In the genomic region with DNA sequence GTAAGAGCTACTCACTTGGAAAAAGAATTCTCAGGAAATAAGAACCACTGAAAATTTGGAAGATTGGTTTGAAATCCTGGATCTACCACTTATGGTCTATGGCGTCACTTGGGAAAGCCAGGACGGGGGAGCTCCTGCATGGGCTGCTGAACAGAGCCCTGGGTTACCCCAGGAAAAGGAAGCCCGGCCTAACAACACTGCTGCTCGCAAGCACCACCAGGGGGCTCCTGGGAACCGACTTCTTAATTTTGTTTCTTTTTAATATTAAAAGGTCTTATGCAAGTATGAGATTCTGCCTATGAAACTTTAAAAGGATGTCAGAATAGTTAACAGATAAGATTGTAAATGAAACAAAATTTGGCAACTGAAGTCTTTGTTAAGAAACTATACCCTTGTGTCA, we compare ENCODE assay signal across 13 mouse cellular contexts. TPM values are rescaled to one million over a fixed set of nuclear protein-coding genes. Genes with fewer than 3 reads are reported as not detected.
DNase-seq lines count a peak whose midpoint lies in the region; ATAC-seq and TF ChIP-seq lines count a peak whose summit lies in the region.
"Had no signal": no experiment of that assay in that cellular context is flagged by ENCODE, and none has a peak within 500 bp of the region (broad histone marks: within the 10 kb centered on the region; RNA-seq: fewer than 3 reads in every experiment).

No protein-coding gene starts in this region.

- WGBS in intestine, postnatal 0 days, result 75% methylated on average over 5 of the region's 5 CpGs
- 76% methylated on average over 5 of the region's 5 CpGs for WGBS in intestine, embryonic 15.5 days
- WGBS in midbrain, postnatal 0 days, result 62% methylated on average over 5 of the region's 5 CpGs
- WGBS in midbrain, embryonic 16.5 days, result 71% methylated on average over 5 of the region's 5 CpGs
- 79% methylated on average over 5 of the region's 5 CpGs for WGBS in kidney, embryonic 15.5 days

- H3K4me3 ChIP-seq in intestine, postnatal 0 days (ENCODE audit: low read depth, low read length), result no peak overlapping the region
- H3K4me3 ChIP-seq in intestine, embryonic 15.5 days (replicated peaks), result no peak overlapping the region
- H3K4me3 ChIP-seq in midbrain, postnatal 0 days (ENCODE audit: low read depth, low read length), result no peak overlapping the region
- no peak overlapping the region for H3K4me3 ChIP-seq in midbrain, embryonic 16.5 days (ENCODE audit: low read depth, low read length)
- H3K4me3 ChIP-seq in kidney, embryonic 15.5 days (replicated peaks), result no peak overlapping the region
- H3K4me3 ChIP-seq: forebrain, embryonic 12.5 days; limb, embryonic 12.5 days; megakaryocyte, embryonic 14.5 days; neural tube, embryonic 13.5 days had no signal

- H3K9ac ChIP-seq in intestine, postnatal 0 days (ENCODE audit: low read depth, low read length), result no peak overlapping the region
- no peak overlapping the region for H3K9ac ChIP-seq in intestine, embryonic 15.5 days
- no peak overlapping the region for H3K9ac ChIP-seq in midbrain, postnatal 0 days (replicated peaks; ENCODE audit: low read length, poor library complexity, severe bottlenecking)
- no peak overlapping the region for H3K9ac ChIP-seq in midbrain, embryonic 16.5 days (ENCODE audit: low read depth, low read length)
- H3K9ac ChIP-seq in kidney, embryonic 15.5 days, result no peak overlapping the region
- H3K9ac ChIP-seq: forebrain, embryonic 12.5 days; limb, embryonic 12.5 days; neural tube, embryonic 13.5 days had no signal

- ATAC-seq in intestine, postnatal 0 days, result no peak
- no peak for ATAC-seq in intestine, embryonic 15.5 days
- ATAC-seq in midbrain, postnatal 0 days (ENCODE audit: low FRiP score), result no peak
- no peak for ATAC-seq in midbrain, embryonic 16.5 days
- ATAC-seq in kidney, embryonic 15.5 days (replicated peaks; ENCODE audit: low FRiP score), result no peak

- H3K9me3 ChIP-seq in intestine, postnatal 0 days (ENCODE audit: control insufficient read depth), result no peaks in the 10 kb centered on the region
- H3K9me3 ChIP-seq in intestine, embryonic 15.5 days, result no peaks in the 10 kb centered on the region
- H3K9me3 ChIP-seq in midbrain, postnatal 0 days (ENCODE audit: low read length), result no peaks in the 10 kb centered on the region
- no peaks in the 10 kb centered on the region for H3K9me3 ChIP-seq in midbrain, embryonic 16.5 days (replicated peaks; ENCODE audit: control insufficient read depth, low read length, poor library complexity, severe bottlenecking)
- H3K9me3 ChIP-seq in kidney, embryonic 15.5 days (replicated peaks), result no peaks in the 10 kb centered on the region
- H3K9me3 ChIP-seq: forebrain, embryonic 12.5 days; limb, embryonic 12.5 days; megakaryocyte, embryonic 14.5 days; neural tube, embryonic 13.5 days had no signal

- H3K4me1 ChIP-seq in intestine, postnatal 0 days (replicated peaks; ENCODE audit: control insufficient read depth, insufficient read depth, low read length), result no peaks in the 10 kb centered on the region
- H3K4me1 ChIP-seq in intestine, embryonic 15.5 days (replicated peaks), result no peaks in the 10 kb centered on the region
- H3K4me1 ChIP-seq in midbrain, postnatal 0 days (ENCODE audit: insufficient read depth, low read length), result no peaks in the 10 kb centered on the region
- no peaks in the 10 kb centered on the region for H3K4me1 ChIP-seq in midbrain, embryonic 16.5 days (ENCODE audit: control insufficient read depth, insufficient read depth, low read length)
- H3K4me1 ChIP-seq in kidney, embryonic 15.5 days, result peaks cover 17% of the 10 kb centered on the region
- H3K4me1 ChIP-seq: forebrain, embryonic 12.5 days; neural tube, embryonic 13.5 days had no signal

- no peaks in the 10 kb centered on the region for H3K27me3 ChIP-seq in intestine, postnatal 0 days (replicated peaks; ENCODE audit: control insufficient read depth, insufficient read depth, low read length)
- H3K27me3 ChIP-seq in intestine, embryonic 15.5 days (replicated peaks), result no peaks in the 10 kb centered on the region
- no peaks in the 10 kb centered on the region for H3K27me3 ChIP-seq in midbrain, postnatal 0 days (ENCODE audit: insufficient read depth, low read length)
- H3K27me3 ChIP-seq in midbrain, embryonic 16.5 days (ENCODE audit: control insufficient read depth, insufficient read depth, low read depth, low read length), result no peaks in the 10 kb centered on the region
- H3K27me3 ChIP-seq in kidney, embryonic 15.5 days, result no peaks in the 10 kb centered on the region
- H3K27me3 ChIP-seq: forebrain, embryonic 12.5 days; limb, embryonic 12.5 days; megakaryocyte, embryonic 14.5 days; neural tube, embryonic 13.5 days had no signal

- peak; percentile 3 for DNase-seq in midbrain, postnatal 0 days (ENCODE audit: low spot score)
- DNase-seq in NIH3T3 (ENCODE audit: low read depth), result peak; percentile 62
- DNase-seq in induced T-regulatory cell, adult 2 months (ENCODE audit: low read depth), result peak; percentile 42
- no peak for DNase-seq in gastrocnemius, adult 8-10 months (ENCODE audit: low spot score in 2 of 2)

- peaks cover 69% of the 10 kb centered on the region for H3K36me3 ChIP-seq in intestine, postnatal 0 days (ENCODE audit: control insufficient read depth, insufficient read depth)
- peaks cover 9% of the 10 kb centered on the region; the same call in 1 of the 2 replicates for H3K36me3 ChIP-seq in intestine, embryonic 15.5 days
- H3K36me3 ChIP-seq in midbrain, postnatal 0 days (ENCODE audit: insufficient read depth, low read length), result peaks cover 61% of the 10 kb centered on the region
- H3K36me3 ChIP-seq in midbrain, embryonic 16.5 days (ENCODE audit: control insufficient read depth, insufficient read depth, low read length), result peaks cover 30% of the 10 kb centered on the region
- peaks cover 62% of the 10 kb centered on the region for H3K36me3 ChIP-seq in kidney, embryonic 15.5 days

- H3K4me2 ChIP-seq in intestine, postnatal 0 days (replicated peaks; ENCODE audit: low read depth), result no peak overlapping the region
- H3K4me2 ChIP-seq in intestine, embryonic 15.5 days (replicated peaks), result no peak overlapping the region
- H3K4me2 ChIP-seq in midbrain, postnatal 0 days (ENCODE audit: low read depth, low read length, poor library complexity, severe bottlenecking), result no peak overlapping the region
- no peak overlapping the region for H3K4me2 ChIP-seq in midbrain, embryonic 16.5 days (ENCODE audit: low read length)
- H3K4me2 ChIP-seq in kidney, embryonic 15.5 days, result no peak overlapping the region
- H3K4me2 ChIP-seq: forebrain, embryonic 12.5 days; limb, embryonic 12.5 days; neural tube, embryonic 13.5 days had no signal

- H3K27ac ChIP-seq in intestine, postnatal 0 days (ENCODE audit: low read depth, low read length), result no peak overlapping the region
- no peak overlapping the region for H3K27ac ChIP-seq in intestine, embryonic 15.5 days
- H3K27ac ChIP-seq in midbrain, postnatal 0 days (ENCODE audit: low read depth, low read length), result no peak overlapping the region
- H3K27ac ChIP-seq in midbrain, embryonic 16.5 days (ENCODE audit: low read length), result no peak overlapping the region
- H3K27ac ChIP-seq in kidney, embryonic 15.5 days, result no peak overlapping the region
- H3K27ac ChIP-seq: forebrain, embryonic 12.5 days; limb, embryonic 12.5 days; neural tube, embryonic 13.5 days had no signal

- TF ChIP-seq CTCF in intestine, postnatal 0 days (IDR thresholded peaks at IDR 0.05; ENCODE audit: low read depth), result peak; percentile 41
- TF ChIP-seq CTCF in midbrain, postnatal 0 days (IDR thresholded peaks at IDR 0.05), result peak; percentile 65

RNA-seq across cellular contexts. Expression of gene Cog6, which starts 22.4 kb away (rescaled TPM):
- polyA plus RNA-seq in intestine, postnatal 0 days (2015; fragmentation: Nextera tagmentation; extraction: Ambion mirVana), result 21.9 and 23.6 TPM in 2 replicates
- 35.7 and 38.6 TPM in 2 replicates for polyA plus RNA-seq in intestine, embryonic 15.5 days (2015; fragmentation: Nextera tagmentation; extraction: Ambion mirVana)
- 37.2 and 37.5 TPM in 2 replicates for total RNA-seq in midbrain, postnatal 0 days (2014; rRNA removed)
- polyA plus RNA-seq in midbrain, postnatal 0 days (2015; fragmentation: Nextera tagmentation; extraction: Ambion mirVana), result 28.0 and 30.9 TPM in 2 replicates
- polyA plus RNA-seq in midbrain, embryonic 16.5 days (2015; fragmentation: Nextera tagmentation; extraction: Ambion mirVana), result 60.0 and 66.4 TPM in 2 replicates
- 47.0 and 48.3 TPM in 2 replicates for polyA plus RNA-seq in kidney, embryonic 15.5 days (2015; fragmentation: Nextera tagmentation; extraction: Ambion mirVana)
- total RNA-seq in gastrocnemius, adult 8-10 months (2022), result 10 to 100 TPM; 37.9 to 50.6 (median 45.6) TPM

RNA-seq across cellular contexts. Expression of gene Lhfp, which starts 46.7 kb away (rescaled TPM):
- polyA plus RNA-seq in intestine, postnatal 0 days (2015; fragmentation: Nextera tagmentation; extraction: Ambion mirVana), result 30.2 and 31.3 TPM in 2 replicates
- polyA plus RNA-seq in intestine, embryonic 15.5 days (2015; fragmentation: Nextera tagmentation; extraction: Ambion mirVana), result 41.0 and 42.8 TPM in 2 replicates
- total RNA-seq in midbrain, postnatal 0 days (2014; rRNA removed), result 49.3 and 50.3 TPM in 2 replicates
- polyA plus RNA-seq in midbrain, postnatal 0 days (2015; fragmentation: Nextera tagmentation; extraction: Ambion mirVana), result 59.7 and 62.9 TPM in 2 replicates
- 58.5 and 64.1 TPM in 2 replicates for polyA plus RNA-seq in midbrain, embryonic 16.5 days (2015; fragmentation: Nextera tagmentation; extraction: Ambion mirVana)
- 108 and 113 TPM in 2 replicates for polyA plus RNA-seq in kidney, embryonic 15.5 days (2015; fragmentation: Nextera tagmentation; extraction: Ambion mirVana)
- 10 to 100 TPM in 1 of 4 experiments, 1 to 10 TPM in 3; 5.4 to 10.3 (median 7.5) TPM for total RNA-seq in gastrocnemius, adult 8-10 months (2022)
- total RNA-seq: hematopoietic stem cell, adult 5-6 weeks had no signal

Comparison
In these comparisons a context has a peak if more than half of its experiments do, and no peak if none do; other contexts are left out.
1. DNase-seq: peak in midbrain, postnatal 0 days (single experiment), NIH3T3 (single experiment) and induced T-regulatory cell, adult 2 months (single experiment); none in gastrocnemius, adult 8-10 months (0 of 2).